Mouse (Mus musculus) lung, postnatal 0 days (tissue): ENCODE data around the gene Mapk8ip2. TPM values are rescaled to one million over a fixed set of nuclear protein-coding genes. Genes with fewer than 3 reads are reported as not detected.
"Not testable (repeated sequence)": the region's sequence is repeated elsewhere in the genome, so short reads cannot be mapped to it uniquely, and the experiment has no call there.

Experiments
- ATAC-seq: fragments of 200-750 bp; cut with Nextera tagmentation; 2 replicates; pipeline ENCODE4 v1.8.0; 2017; ENCODE audit warnings: moderate library complexity
- DNase-seq: peaks from one replicate; pipeline ENCODE4 v3.0.0-alpha.2; 2016; ENCODE audit warnings: low spot score
- H3K27ac ChIP-seq: fragments of 300-500 bp; sonication (generic); 2 replicates; pipeline ENCODE4 v1.5.1; 2014; ENCODE audit warnings: antibody characterized with exemption, mild to moderate bottlenecking, low read length, mixed read lengths
- H3K27me3 ChIP-seq: fragments of 300-500 bp; sonication (generic); replicated peaks from 2 replicates; pipeline ENCODE4 v1.6.1; 2014; ENCODE audit warnings: low read length, mixed read lengths; ENCODE audit not compliant: insufficient read depth
- H3K36me3 ChIP-seq: fragments of 300-500 bp; sonication (generic); 2 replicates; pipeline ENCODE4 v1.6.1; 2014; ENCODE audit warnings: low read length, mixed read lengths; ENCODE audit not compliant: insufficient read depth
- H3K4me1 ChIP-seq: fragments of 300-500 bp; sonication (generic); 2 replicates; pipeline ENCODE4 v1.6.1; 2014; ENCODE audit warnings: antibody characterized with exemption, low read depth, low read length, mixed read lengths; ENCODE audit not compliant: insufficient read depth
- H3K4me2 ChIP-seq: fragments of 300-500 bp; sonication (generic); replicated peaks from 2 replicates; pipeline ENCODE4 v1.6.1; 2014; ENCODE audit warnings: low read depth, mild to moderate bottlenecking, low read length, moderate library complexity, mixed read lengths
- H3K4me3 ChIP-seq: fragments of 300-500 bp; sonication (generic); 2 replicates; pipeline ENCODE4 v1.5.1; 2014; ENCODE audit warnings: low read depth, low read length
- H3K9ac ChIP-seq: fragments of 300-500 bp; sonication (generic); replicated peaks from 2 replicates; pipeline ENCODE4 v1.6.1; 2014; ENCODE audit warnings: low read depth, mild to moderate bottlenecking
- H3K9me3 ChIP-seq: fragments of 300-500 bp; sonication (generic); 2 replicates; pipeline ENCODE4 v1.6.1; 2016; ENCODE audit warnings: low read length, mixed read lengths
- CTCF ChIP-seq: IDR thresholded peaks from 2 replicates; pipeline ENCODE4 v1.5.1; 2016; ENCODE audit warnings: antibody characterized with exemption, mild to moderate bottlenecking
- EP300 ChIP-seq: IDR thresholded peaks from 2 replicates; pipeline ENCODE4 v1.6.1; 2016; ENCODE audit warnings: antibody characterized with exemption, mild to moderate bottlenecking, control low read depth
- WGBS: fragments of 180-500 bp; shearing (Covaris S2); extraction: QIAGEN DNeasy Blood & Tissue Kit; methylation state at CpG from one replicate; pipeline ENCODE4 v1.1.7; 2014; 5-methylcytosine and 5-hydroxymethylcytosine counted together
- polyA plus RNA-seq: library from polyadenylated mRNA; unstranded; fragments of >200 nt; fragmentation: Nextera tagmentation; extraction: Ambion mirVana; gene quantifications from 2 replicates; pipeline ENCODE4 v1.2.1, GENCODE M21; 2015

Gene Mapk8ip2
- polyA plus RNA-seq, 1 experiment from 2014 or later = 0.06 TPM

DNA sequence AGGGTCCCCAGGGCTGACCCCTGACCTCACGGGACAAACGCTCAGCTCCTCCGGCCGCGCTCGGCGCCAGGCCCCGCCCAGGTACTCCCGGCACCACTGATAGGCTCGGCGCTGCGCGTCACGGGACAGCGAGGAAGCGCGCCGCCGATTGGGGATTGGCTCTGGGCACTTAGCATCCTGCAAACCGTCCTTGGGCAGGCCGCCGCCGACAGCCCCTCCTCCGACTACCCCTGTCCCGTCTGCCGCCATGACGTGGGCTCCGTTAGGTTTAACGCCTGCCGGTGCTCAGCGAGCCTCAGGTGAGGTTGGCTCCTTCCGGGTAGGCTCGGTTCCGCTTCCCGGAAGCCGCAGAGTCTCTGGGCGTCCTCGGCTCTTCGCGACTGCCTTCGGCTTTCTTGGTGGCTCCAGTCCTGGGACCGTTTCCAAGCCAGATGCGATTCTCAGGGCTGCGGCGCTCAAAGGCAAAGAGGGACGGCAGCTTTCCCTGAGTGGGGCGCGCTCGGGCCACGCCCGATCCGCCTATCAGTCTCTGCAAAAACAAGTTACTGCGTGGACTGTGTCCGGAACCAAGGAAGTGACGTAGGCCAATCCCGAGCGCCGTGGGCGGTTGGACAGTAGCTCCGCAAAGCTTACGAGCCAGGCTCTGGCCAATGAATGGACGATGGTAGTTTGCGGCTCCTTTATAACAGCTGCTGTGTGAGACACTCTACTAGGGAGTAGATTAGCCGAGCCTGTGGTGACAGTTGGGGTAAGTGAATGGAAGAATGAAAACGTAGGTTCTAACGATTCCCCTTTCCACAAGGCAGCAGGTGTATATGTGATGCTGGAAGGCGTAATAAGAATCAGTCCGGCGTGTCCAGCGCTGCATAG is 24.1 kb upstream of the Mapk8ip2 start, which contains the start of the genes C730034F03Rik, Gm44502 and Chkb:
Gene C730034F03Rik, plus strand, starts transcription at position 238 of the 870 bp plus-strand sequence.
Gene Gm44502, minus strand, starts transcription at position 345 of the 870 bp plus-strand sequence.
Gene Chkb, minus strand, starts transcription at position 557 of the 870 bp plus-strand sequence.
- ATAC-seq = peak; percentile 95
- H3K4me2 ChIP-seq = peak within 1 kb of the TSS; percentile 98
- 3% methylated on average over 60 of the region's 70 CpGs for WGBS
- H3K27me3 ChIP-seq = no peaks in the 10 kb centered on the region
- peak within 1 kb of the TSS; percentile 86 for H3K4me3 ChIP-seq
- H3K9ac ChIP-seq = peak within 1 kb of the TSS; percentile 95
- TF ChIP-seq CTCF (no peak), EP300 (no peak; the same call in 1 of the 2 replicates)
- peak; percentile 98 for DNase-seq
- peaks cover 6% of the 10 kb centered on the region; the same call in 1 of the 2 replicates for H3K4me1 ChIP-seq
- no peaks in the 10 kb centered on the region for H3K9me3 ChIP-seq
- H3K27ac ChIP-seq = peak within 1 kb of the TSS; percentile 98
- 0 out of 2 replicates have a peak, but pooled peaks cover 3% of the 10 kb centered on the region for H3K36me3 ChIP-seq

GRCm38 (mm10) chr15:89430341-89430740 is 23.4 kb upstream of the Mapk8ip2 start:
- peak overlapping the region; percentile 98 for H3K27ac ChIP-seq
- WGBS = 42% methylated on average over 6 of the region's 6 CpGs
- no peak for ATAC-seq
- peak overlapping the region; percentile 86 for H3K4me3 ChIP-seq
- 0 out of 2 replicates have a peak, but pooled peaks cover 3% of the 10 kb centered on the region for H3K36me3 ChIP-seq
- peaks cover 6% of the 10 kb centered on the region; the same call in 1 of the 2 replicates for H3K4me1 ChIP-seq
- no peak overlapping the region for H3K9ac ChIP-seq
- H3K4me2 ChIP-seq = peak overlapping the region; percentile 98
- H3K9me3 ChIP-seq = no peaks in the 10 kb centered on the region
- DNase-seq = peak; percentile 21
- no peaks in the 10 kb centered on the region for H3K27me3 ChIP-seq
- no peak for TF ChIP-seq EP300
- TF ChIP-seq CTCF = peak; percentile 16; the same call in 1 of the 2 replicates

GRCm38 (mm10) chr15:89430771-89431170 is 22.9 kb upstream of the Mapk8ip2 start:
- H3K9ac ChIP-seq, DNase-seq, H3K4me3 ChIP-seq, H3K27me3 ChIP-seq, H3K9me3 ChIP-seq, H3K4me1 ChIP-seq, H3K36me3 ChIP-seq, H3K4me2 ChIP-seq, ATAC-seq, H3K27ac ChIP-seq: not testable (repeated sequence)
- WGBS = 85% methylated on average over 6 of the region's 9 CpGs

DNA sequence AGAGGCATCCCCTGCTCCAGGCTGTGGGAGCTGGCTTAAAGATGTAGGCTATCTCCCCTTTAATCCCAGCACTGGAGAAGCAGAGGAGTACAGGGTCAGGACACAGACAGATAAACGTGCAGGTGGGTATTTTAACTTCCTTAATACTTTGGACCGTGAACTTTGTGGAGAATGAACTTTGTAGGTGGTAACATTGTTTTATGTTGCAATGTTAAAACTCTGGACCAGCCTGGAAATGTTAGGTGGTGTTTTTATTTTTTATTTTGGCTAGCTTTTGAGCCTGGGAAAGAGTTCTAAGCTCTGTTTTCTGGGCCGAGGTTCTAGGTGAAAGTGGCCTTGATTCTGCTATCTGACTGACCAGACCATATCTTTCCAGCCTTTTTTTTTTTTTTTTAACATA is 22.4 kb upstream of the Mapk8ip2 start:
- H3K4me3 ChIP-seq = no peak overlapping the region
- ATAC-seq = no peak
- no peaks in the 10 kb centered on the region for H3K27me3 ChIP-seq
- peaks cover 6% of the 10 kb centered on the region; the same call in 1 of the 2 replicates for H3K4me1 ChIP-seq
- H3K4me2 ChIP-seq = no peak overlapping the region
- DNase-seq = no peak
- 90% methylated on average over 3 of the region's 3 CpGs for WGBS
- H3K27ac ChIP-seq = no peak overlapping the region
- H3K36me3 ChIP-seq = 0 out of 2 replicates have a peak, but pooled peaks cover 3% of the 10 kb centered on the region
- TF ChIP-seq EP300 (no peak), CTCF (no peak)
- H3K9me3 ChIP-seq = no peaks in the 10 kb centered on the region
- H3K9ac ChIP-seq = no peak overlapping the region

GRCm38 (mm10) chr15:89431806-89432205 is 21.9 kb upstream of the Mapk8ip2 start:
- ATAC-seq = no peak
- 0 out of 2 replicates have a peak, but pooled peaks cover 3% of the 10 kb centered on the region for H3K36me3 ChIP-seq
- no peak for DNase-seq
- no peak overlapping the region for H3K27ac ChIP-seq
- H3K27me3 ChIP-seq = no peaks in the 10 kb centered on the region
- no peak overlapping the region for H3K4me3 ChIP-seq
- WGBS = 89% methylated on average over 6 of the region's 6 CpGs
- no peak overlapping the region for H3K4me2 ChIP-seq
- H3K4me1 ChIP-seq = peaks cover 6% of the 10 kb centered on the region; the same call in 1 of the 2 replicates
- TF ChIP-seq EP300 = no peak
- no peak for TF ChIP-seq CTCF
- H3K9ac ChIP-seq = no peak overlapping the region
- H3K9me3 ChIP-seq = no peaks in the 10 kb centered on the region

GRCm38 (mm10) chr15:89432946-89433345 is 20.8 kb upstream of the Mapk8ip2 start:
- Histone ChIP-seq H3K27ac (no peak overlapping the region), H3K9ac (no peak overlapping the region), H3K9me3 (no peaks in the 10 kb centered on the region), H3K36me3 (no peaks in the 10 kb centered on the region), H3K27me3 (no peaks in the 10 kb centered on the region), H3K4me1 (peaks cover 6% of the 10 kb centered on the region; the same call in 1 of the 2 replicates), H3K4me2 (no peak overlapping the region), H3K4me3 (no peak overlapping the region)
- no peak for TF ChIP-seq CTCF
- DNase-seq (no peak), ATAC-seq (no peak)
- WGBS = 60% methylated on average over 4 of the region's 4 CpGs
